Mouse (Mus musculus) stomach, postnatal 0 days (tissue): ENCODE data around the gene Ccdc105.

Experiments
- CTCF ChIP-seq: IDR thresholded peaks from 2 replicates; pipeline ENCODE4 v1.5.1; 2016; ENCODE audit warnings: antibody characterized with exemption, low read depth, mild to moderate bottlenecking, moderate library complexity
- EP300 ChIP-seq: optimal IDR thresholded peaks from 2 replicates; pipeline ENCODE3; 2016; ENCODE audit warnings: antibody characterized with exemption

DNA sequence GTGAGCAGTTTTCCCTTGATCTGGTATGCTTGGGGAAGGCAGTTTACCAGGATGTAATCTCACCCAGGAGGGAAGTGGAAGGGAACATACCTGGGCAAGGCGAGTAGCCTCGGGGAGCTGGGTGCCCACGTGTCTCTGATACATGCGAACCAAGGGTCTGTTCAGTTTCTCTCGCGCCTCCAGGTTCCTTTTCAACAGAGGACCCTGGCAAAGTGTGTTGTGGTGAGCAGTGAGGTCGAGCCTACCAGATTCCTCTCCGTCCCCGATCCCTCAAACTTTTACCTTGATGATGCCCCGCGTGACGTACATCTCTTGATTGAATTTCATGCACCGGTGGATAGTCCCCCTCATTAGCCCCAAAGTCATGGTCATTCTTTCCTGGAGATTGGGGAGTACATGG lies 4.7 kb downstream of the Ccdc105 start:
- TF ChIP-seq CTCF (no peak), EP300 (no peak)
